Mouse (Mus musculus) lung, postnatal 0 days (tissue): ENCODE results near the gene C3.

Experiments
- CTCF ChIP-seq: IDR thresholded peaks from 2 replicates; pipeline ENCODE4 v1.5.1; 2016; ENCODE audit warnings: antibody characterized with exemption, mild to moderate bottlenecking
- EP300 ChIP-seq: IDR thresholded peaks from 2 replicates; pipeline ENCODE4 v1.6.1; 2016; ENCODE audit warnings: antibody characterized with exemption, mild to moderate bottlenecking, control low read depth

DNA sequence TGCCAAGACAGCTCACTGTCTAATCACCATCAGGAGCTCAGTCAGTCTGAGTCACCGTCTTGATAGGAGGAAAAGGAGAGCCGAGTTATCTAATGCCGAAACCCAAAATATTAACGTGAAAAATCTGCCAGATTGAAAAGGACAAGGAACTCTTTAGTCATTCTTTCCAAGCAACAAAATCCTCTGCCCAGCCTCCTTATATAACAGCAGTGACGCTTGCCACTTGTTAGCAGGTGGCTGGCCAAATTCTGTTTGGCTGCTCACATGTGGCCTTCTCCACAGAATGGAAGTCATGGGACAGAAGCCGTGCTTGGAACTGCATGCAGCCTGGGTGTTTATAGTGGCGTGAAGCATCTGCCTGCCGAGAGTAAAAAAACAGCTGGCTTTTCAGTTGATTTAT is 31.8 kb upstream of the C3 start:
- no peak for TF ChIP-seq EP300
- TF ChIP-seq CTCF, result no peak
